Mouse (Mus musculus) hematopoietic stem cell, adult 5-6 weeks (primary cell): ENCODE results near the gene Slain2. TPM values are rescaled to one million over a fixed set of nuclear protein-coding genes. Genes with fewer than 3 reads are reported as not detected.
"Not testable (repeated sequence)": the region's sequence is repeated elsewhere in the genome, so short reads cannot be mapped to it uniquely, and the experiment has no call there.

ENCODE experiments used
- ATAC-seq, 2 experiments: fragments of 125-278 bp in 1 of 2; replicated peaks in 1 of 2; 2 replicates each; pipeline ENCODE4 v1.8.0; 2016 to 2017; ENCODE audit warnings: inconsistent platforms in 2 of 2, mild to moderate bottlenecking in 2 of 2, moderate number of reproducible peaks in 2 of 2, low read depth in 1 of 2, moderate TSS enrichment in 1 of 2; ENCODE audit not compliant: low FRiP score in 2 of 2, poor library complexity in 2 of 2, severe bottlenecking in 2 of 2, insufficient read depth in 1 of 2, low TSS enrichment in 1 of 2
- total RNA-seq: library from RNA; stranded (forward); fragments of 172-1452, 232-1000 nt; gene quantifications from 2 replicates; pipeline ENCODE4 v1.2.3, GENCODE M21; 2017

The Slain2 gene
- total RNA-seq, 1 experiment from 2014 or later, result 51.7 TPM

- peak; percentile 54 to 61; a peak in 2 of 4 replicates for ATAC-seq
Observed at GRCm38 (mm10) chr5:72984091-72984490, 70.0 kb downstream of the Slain2 start.

GRCm38 (mm10) chr5:72987786-72988185 is 73.7 kb downstream of the Slain2 start:
- ATAC-seq, result no peak

DNA sequence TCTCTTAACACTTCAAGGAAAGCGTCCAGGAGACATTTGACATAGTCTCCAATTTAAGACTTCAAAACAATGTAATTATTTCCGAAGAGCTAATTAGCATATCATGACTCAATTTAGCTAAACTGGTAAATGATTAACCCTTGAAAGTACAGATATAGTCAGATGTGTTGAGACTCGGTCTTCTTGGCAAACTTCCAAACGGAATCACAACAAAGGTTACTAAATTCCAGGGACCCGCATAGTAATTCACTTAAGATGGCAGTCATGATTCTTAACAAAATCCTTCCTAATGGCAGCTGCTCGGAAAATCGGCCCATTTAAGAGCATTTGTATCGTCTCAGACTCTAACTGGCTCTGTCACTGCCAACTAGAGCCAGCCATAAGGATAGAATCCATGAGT is 75.7 kb downstream of the Slain2 start:
- ATAC-seq, result no peak

GRCm38 (mm10) chr5:72992474-72992873 is 78.4 kb downstream of the Slain2 start:
- ATAC-seq, result no peak

GRCm38 (mm10) chr5:72994424-72994823 is 80.3 kb downstream of the Slain2 start:
- no peak for ATAC-seq

GRCm38 (mm10) chr5:72994928-72995327 is 80.8 kb downstream of the Slain2 start:
- ATAC-seq, result no peak

DNA sequence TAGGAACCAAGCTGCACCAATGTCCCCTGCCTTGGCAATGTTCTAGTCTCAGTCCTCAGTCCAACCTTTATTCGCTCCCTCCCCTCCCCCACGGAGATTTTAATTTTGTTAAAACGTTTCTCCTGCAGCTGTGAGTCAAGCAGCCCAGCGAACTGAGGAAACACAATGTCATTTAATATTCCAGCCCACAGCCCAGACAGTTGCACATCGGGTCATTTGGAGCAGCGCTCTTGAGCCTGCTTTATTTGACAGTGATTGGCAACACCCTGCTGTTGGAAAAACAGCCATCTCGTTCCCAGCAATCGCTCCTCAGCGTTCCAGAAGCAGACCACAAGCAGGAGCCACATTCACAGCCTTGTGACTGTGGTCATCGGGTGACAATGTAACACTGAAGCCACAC is 81.3 kb downstream of the Slain2 start:
- ATAC-seq, result no peak

- not testable (repeated sequence) for ATAC-seq
Observed at GRCm38 (mm10) chr5:72998546-72998945, 84.4 kb downstream of the Slain2 start.

DNA sequence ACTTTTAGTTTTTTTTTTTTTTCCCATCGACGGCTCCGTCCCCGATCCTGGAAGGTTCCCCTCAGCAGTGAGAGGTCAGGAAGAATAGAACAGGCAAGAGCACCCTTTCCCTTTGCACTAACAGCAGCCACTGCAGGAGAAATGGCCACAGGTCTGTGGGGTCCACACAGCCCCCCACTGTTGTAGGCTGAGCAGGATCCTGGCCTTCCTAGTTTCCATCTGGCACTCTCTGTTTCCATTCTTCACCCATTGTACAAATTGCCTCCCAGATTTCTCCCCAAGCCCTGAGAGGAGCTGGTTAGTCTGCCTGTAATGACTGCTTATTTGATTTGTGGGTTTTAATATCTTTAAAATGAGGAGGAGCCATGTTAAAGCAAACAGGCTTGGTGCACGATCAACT is 89.9 kb downstream of the Slain2 start:
- no peak for ATAC-seq

- ATAC-seq, result peak in 1 of 2 experiments; percentile 57; a peak in 1 of 4 replicates
Observed at GRCm38 (mm10) chr5:73006784-73007581, 92.9 kb downstream of the Slain2 start, which contains the start of gene Slc10a4. Slc10a4 (plus strand) TSS chr5:73006883.

DNA sequence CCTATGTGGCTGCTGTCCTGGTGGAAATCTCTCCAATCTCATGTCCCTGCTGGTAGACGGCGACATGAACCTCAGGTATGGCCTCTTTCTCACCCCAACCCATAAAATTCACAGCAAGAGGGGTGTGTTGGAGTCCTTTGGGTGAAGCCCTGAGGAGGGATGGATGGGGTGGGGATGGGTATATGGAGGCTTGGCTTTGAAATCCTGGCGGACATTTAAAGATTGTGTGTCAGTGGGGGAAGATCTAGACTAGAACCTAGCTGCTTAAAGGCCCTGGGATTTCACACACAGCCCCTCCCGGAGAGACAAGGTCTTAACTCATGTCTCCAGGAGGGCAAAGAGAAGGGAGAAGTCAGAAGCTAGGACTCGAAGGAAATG is 93.5 kb downstream of the Slain2 start:
- no peak for ATAC-seq

DNA sequence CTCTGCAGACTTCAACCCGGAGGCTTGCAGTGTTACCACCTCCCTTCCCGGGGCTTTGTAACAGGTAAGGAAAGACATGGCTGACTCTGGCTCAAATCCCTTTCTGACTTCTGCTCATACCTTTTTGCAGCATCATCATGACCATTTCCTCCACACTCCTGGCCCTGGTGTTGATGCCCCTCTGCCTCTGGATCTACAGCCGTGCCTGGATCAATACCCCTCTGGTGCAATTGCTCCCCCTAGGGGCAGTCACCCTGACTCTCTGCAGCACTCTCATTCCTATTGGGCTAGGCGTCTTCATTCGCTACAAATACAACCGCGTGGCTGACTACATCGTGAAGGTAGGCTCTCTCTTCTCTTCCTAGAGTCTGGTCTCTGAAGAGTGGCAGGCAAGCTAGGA is 94.1 kb downstream of the Slain2 start:
- peak; percentile 38 to 67; a peak in 3 of 4 replicates for ATAC-seq

DNA sequence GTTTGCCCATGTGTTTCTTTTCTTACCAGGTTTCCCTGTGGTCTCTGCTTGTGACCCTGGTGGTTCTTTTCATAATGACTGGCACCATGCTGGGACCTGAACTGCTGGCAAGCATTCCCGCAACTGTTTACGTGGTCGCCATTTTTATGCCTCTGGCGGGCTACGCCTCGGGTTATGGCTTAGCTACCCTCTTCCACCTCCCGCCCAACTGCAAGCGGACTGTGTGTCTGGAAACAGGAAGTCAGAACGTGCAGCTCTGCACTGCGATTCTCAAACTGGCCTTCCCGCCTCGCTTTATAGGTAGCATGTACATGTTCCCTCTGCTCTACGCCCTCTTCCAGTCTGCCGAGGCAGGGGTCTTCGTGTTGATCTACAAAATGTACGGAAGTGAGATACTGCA is 97.7 kb downstream of the Slain2 start:
- not testable (repeated sequence) for ATAC-seq

- ATAC-seq, result peak in 1 of 2 experiments; percentile 24; a peak in 1 of 4 replicates
Observed at GRCm38 (mm10) chr5:73012884-73013610, 98.9 kb downstream of the Slain2 start.

- peak; percentile 29 to 57; a peak in 3 of 4 replicates for ATAC-seq
Observed at GRCm38 (mm10) chr5:73013611-73014287, 99.6 kb downstream of the Slain2 start.

DNA sequence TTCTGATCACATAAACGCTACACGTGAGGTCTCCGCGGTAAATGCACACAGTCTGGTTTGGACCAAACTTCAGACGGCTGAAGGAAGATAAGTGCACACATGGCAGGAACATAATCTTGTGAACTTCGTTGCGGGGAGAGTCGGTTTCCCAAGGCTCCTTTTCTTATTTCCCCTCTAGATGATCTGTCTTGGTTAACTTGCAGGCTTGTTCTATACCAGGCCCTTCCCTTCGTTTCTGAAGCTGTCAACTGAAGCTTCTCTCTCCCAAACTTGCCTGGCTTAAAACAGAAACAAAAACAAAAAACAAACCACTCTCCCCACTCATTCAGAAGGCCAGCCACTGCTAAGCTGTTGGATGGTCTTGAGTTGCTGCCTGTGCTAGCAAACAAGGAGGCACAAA is 100.6 kb downstream of the Slain2 start:
- ATAC-seq, result no peak

- ATAC-seq, result no peak
Observed at GRCm38 (mm10) chr5:73023801-73024200, 109.7 kb downstream of the Slain2 start.
